Mouse (Mus musculus): Measurements from ENCODE around the gene Il6ra. TPM values are rescaled to one million over a fixed set of nuclear protein-coding genes. Genes with fewer than 3 reads are reported as not detected.
A peak's percentile ranks its signal among the peaks of the same experiment; 100 is the strongest.

Il6ra gene
- polyA plus RNA-seq, 1 experiment from 2014 or later = 4.5 TPM

- H3K9ac ChIP-seq (ENCODE audit: low read length) = no peak overlapping the region; the same call in 1 of the 2 replicates
- H3K36me3 ChIP-seq (ENCODE audit: control insufficient read depth, insufficient read depth, low read length) = no peaks in the 10 kb centered on the region
- no peak overlapping the region for H3K4me3 ChIP-seq (ENCODE audit: low read depth, low read length)
- peak; percentile 35 for DNase-seq (ENCODE audit: low spot score)
- H3K4me2 ChIP-seq (replicated peaks; ENCODE audit: low read depth) = no peak overlapping the region
- WGBS = 35% methylated on average over 8 of the region's 8 CpGs
- no peaks in the 10 kb centered on the region for H3K27me3 ChIP-seq (ENCODE audit: control insufficient read depth, insufficient read depth, low read length)
- H3K9me3 ChIP-seq (ENCODE audit: control insufficient read depth, low read length) = no peaks in the 10 kb centered on the region
- H3K4me1 ChIP-seq (replicated peaks; ENCODE audit: control insufficient read depth, insufficient read depth) = no peaks in the 10 kb centered on the region
- TF ChIP-seq EP300 (optimal IDR thresholded peaks at IDR 0.05) = no peak
- no peak for TF ChIP-seq CTCF (IDR thresholded peaks at IDR 0.05; ENCODE audit: low read depth)
- peak; percentile 87 for ATAC-seq (ENCODE audit: low FRiP score, low TSS enrichment)
- no peak overlapping the region for H3K27ac ChIP-seq (replicated peaks)
Measured at GRCm38 (mm10) chr3:89835362-89835761, 77.6 kb downstream of the Il6ra start.

GRCm38 (mm10) chr3:89830815-89831591 is 82.0 kb downstream of the Il6ra start, which contains the start of gene She:
Gene She, plus strand, starts transcription at chr3:89831370.
- 2% methylated on average over 93 of the region's 96 CpGs for WGBS
- Histone ChIP-seq H3K27ac (replicated peaks) (peak within 1 kb of the TSS; percentile 61; the same call in 1 of the 2 replicates), H3K4me3 (ENCODE audit: low read depth, low read length) (peak within 1 kb of the TSS; percentile 53), H3K9ac (ENCODE audit: low read length) (peak within 1 kb of the TSS; percentile 69), H3K4me2 (replicated peaks; ENCODE audit: low read depth) (peak within 1 kb of the TSS; percentile 69), H3K4me1 (replicated peaks; ENCODE audit: control insufficient read depth, insufficient read depth) (no peaks in the 10 kb centered on the region), H3K36me3 (ENCODE audit: control insufficient read depth, insufficient read depth, low read length) (no peaks in the 10 kb centered on the region), H3K9me3 (ENCODE audit: control insufficient read depth, low read length) (no peaks in the 10 kb centered on the region), H3K27me3 (ENCODE audit: control insufficient read depth, insufficient read depth, low read length) (0 out of 2 replicates have a peak, but pooled peaks cover 4% of the 10 kb centered on the region)
- DNase-seq (ENCODE audit: low spot score) = peak; percentile 29
- TF ChIP-seq CTCF (IDR thresholded peaks at IDR 0.05; ENCODE audit: low read depth) (no peak), EP300 (optimal IDR thresholded peaks at IDR 0.05) (no peak)
- peak; percentile 36; the same call in 1 of the 2 replicates for ATAC-seq (ENCODE audit: low FRiP score, low TSS enrichment)

- Histone ChIP-seq H3K9me3 (ENCODE audit: control insufficient read depth, low read length) (no peaks in the 10 kb centered on the region), H3K4me2 (replicated peaks; ENCODE audit: low read depth) (no peak overlapping the region), H3K4me1 (replicated peaks; ENCODE audit: control insufficient read depth, insufficient read depth) (no peaks in the 10 kb centered on the region), H3K4me3 (ENCODE audit: low read depth, low read length) (no peak overlapping the region), H3K36me3 (ENCODE audit: control insufficient read depth, insufficient read depth, low read length) (no peaks in the 10 kb centered on the region), H3K9ac (ENCODE audit: low read length) (no peak overlapping the region), H3K27ac (replicated peaks) (no peak overlapping the region), H3K27me3 (ENCODE audit: control insufficient read depth, insufficient read depth, low read length) (0 out of 2 replicates have a peak, but pooled peaks cover 4% of the 10 kb centered on the region)
- WGBS = 63% methylated on average over 3 of the region's 3 CpGs
- DNase-seq (ENCODE audit: low spot score) (no peak), ATAC-seq (ENCODE audit: low FRiP score, low TSS enrichment) (no peak)
- TF ChIP-seq EP300 (optimal IDR thresholded peaks at IDR 0.05) (no peak), CTCF (IDR thresholded peaks at IDR 0.05; ENCODE audit: low read depth) (no peak)
Measured at GRCm38 (mm10) chr3:89826295-89826694, 86.7 kb downstream of the Il6ra start.

GRCm38 (mm10) chr3:89823594-89823993 is 89.4 kb downstream of the Il6ra start:
- Histone ChIP-seq H3K27me3 (ENCODE audit: control insufficient read depth, insufficient read depth, low read length) (no peaks in the 10 kb centered on the region), H3K4me2 (replicated peaks; ENCODE audit: low read depth) (no peak overlapping the region), H3K36me3 (ENCODE audit: control insufficient read depth, insufficient read depth, low read length) (no peaks in the 10 kb centered on the region), H3K27ac (replicated peaks) (no peak overlapping the region), H3K4me3 (ENCODE audit: low read depth, low read length) (no peak overlapping the region), H3K4me1 (replicated peaks; ENCODE audit: control insufficient read depth, insufficient read depth) (no peaks in the 10 kb centered on the region), H3K9ac (ENCODE audit: low read length) (no peak overlapping the region), H3K9me3 (ENCODE audit: control insufficient read depth, low read length) (no peaks in the 10 kb centered on the region)
- ATAC-seq (ENCODE audit: low FRiP score, low TSS enrichment) = 0 out of 2 replicates have a peak, but pooled peaks have one; percentile 28
- no peak for TF ChIP-seq EP300 (optimal IDR thresholded peaks at IDR 0.05)
- TF ChIP-seq CTCF (IDR thresholded peaks at IDR 0.05; ENCODE audit: low read depth) = no peak
- no peak for DNase-seq (ENCODE audit: low spot score)
- 39% methylated on average over 2 of the region's 2 CpGs for WGBS

GRCm38 (mm10) chr3:89821548-89822480 is 91.2 kb downstream of the Il6ra start:
- H3K36me3 ChIP-seq (ENCODE audit: control insufficient read depth, insufficient read depth, low read length) = no peaks in the 10 kb centered on the region
- no peak overlapping the region for H3K4me3 ChIP-seq (ENCODE audit: low read depth, low read length)
- WGBS = 70% methylated on average over 10 of the region's 10 CpGs
- no peak overlapping the region for H3K4me2 ChIP-seq (replicated peaks; ENCODE audit: low read depth)
- H3K27ac ChIP-seq (replicated peaks) = no peak overlapping the region
- H3K4me1 ChIP-seq (replicated peaks; ENCODE audit: control insufficient read depth, insufficient read depth) = no peaks in the 10 kb centered on the region
- ATAC-seq (ENCODE audit: low FRiP score, low TSS enrichment) (no peak), DNase-seq (ENCODE audit: low spot score) (no peak)
- H3K9me3 ChIP-seq (ENCODE audit: control insufficient read depth, low read length) = no peaks in the 10 kb centered on the region
- no peak overlapping the region for H3K9ac ChIP-seq (ENCODE audit: low read length)
- no peak for TF ChIP-seq EP300 (optimal IDR thresholded peaks at IDR 0.05)
- TF ChIP-seq CTCF (IDR thresholded peaks at IDR 0.05; ENCODE audit: low read depth) = no peak
- H3K27me3 ChIP-seq (ENCODE audit: control insufficient read depth, insufficient read depth, low read length) = no peaks in the 10 kb centered on the region

Data from stomach, postnatal 0 days (tissue).